Mouse (Mus musculus) stomach, postnatal 0 days (tissue): ENCODE measurements at regions not wholly inside any gene's neighbourhood (a gene's known extent, or its start where the extent isn't known, plus 50 kb on each side); places are given as distances from the start of the nearest gene placed in this dataset.

ENCODE experiments used
- ATAC-seq: fragments of 200-750 bp; cut with Nextera tagmentation; 2 replicates; pipeline ENCODE4 v1.8.0; 2017; ENCODE audit not compliant: low FRiP score, low TSS enrichment
- DNase-seq: peaks from one replicate; pipeline ENCODE4 v3.0.0-alpha.2; 2016; ENCODE audit warnings: low spot score
- H3K27ac ChIP-seq: fragments of 300-500 bp; sonication (generic); replicated peaks from 2 replicates; pipeline ENCODE4 v1.5.1; 2014; ENCODE audit warnings: mild to moderate bottlenecking, control low read depth
- H3K27me3 ChIP-seq: fragments of 300-500 bp; sonication (generic); 2 replicates; pipeline ENCODE4 v1.6.1; 2014; ENCODE audit warnings: low read length; ENCODE audit not compliant: control insufficient read depth, insufficient read depth
- H3K36me3 ChIP-seq: fragments of 300-500 bp; sonication (generic); 2 replicates; pipeline ENCODE4 v1.6.1; 2014; ENCODE audit warnings: low read length, mixed read lengths; ENCODE audit not compliant: control insufficient read depth, insufficient read depth
- H3K4me1 ChIP-seq: fragments of 300-500 bp; sonication (generic); replicated peaks from 2 replicates; pipeline ENCODE4 v1.6.1; 2014; ENCODE audit warnings: antibody characterized with exemption; ENCODE audit not compliant: control insufficient read depth, insufficient read depth
- H3K4me2 ChIP-seq: fragments of 300-500 bp; sonication (generic); replicated peaks from 2 replicates; pipeline ENCODE4 v1.6.1; 2014; ENCODE audit warnings: low read depth, mild to moderate bottlenecking, control low read depth, moderate library complexity
- H3K4me3 ChIP-seq: fragments of 300-500 bp; sonication (generic); 2 replicates; pipeline ENCODE4 v1.5.1; 2014; ENCODE audit warnings: low read depth, low read length, control low read depth
- H3K9ac ChIP-seq: fragments of 300-500 bp; sonication (generic); 2 replicates; pipeline ENCODE4 v1.6.1; 2014; ENCODE audit warnings: mild to moderate bottlenecking, low read length, control low read depth, mixed read lengths
- H3K9me3 ChIP-seq: fragments of 300-500 bp; sonication (generic); 2 replicates; pipeline ENCODE4 v1.6.1; 2016; ENCODE audit warnings: low read length; ENCODE audit not compliant: control insufficient read depth
- CTCF ChIP-seq: IDR thresholded peaks from 2 replicates; pipeline ENCODE4 v1.5.1; 2016; ENCODE audit warnings: antibody characterized with exemption, low read depth, mild to moderate bottlenecking, moderate library complexity
- EP300 ChIP-seq: optimal IDR thresholded peaks from 2 replicates; pipeline ENCODE3; 2016; ENCODE audit warnings: antibody characterized with exemption
- WGBS: fragments of 180-500 bp; shearing (Covaris S2); extraction: QIAGEN DNeasy Blood & Tissue Kit; methylation state at CpG from one replicate; pipeline ENCODE4 v1.1.7; 2014; 5-methylcytosine and 5-hydroxymethylcytosine counted together

DNA sequence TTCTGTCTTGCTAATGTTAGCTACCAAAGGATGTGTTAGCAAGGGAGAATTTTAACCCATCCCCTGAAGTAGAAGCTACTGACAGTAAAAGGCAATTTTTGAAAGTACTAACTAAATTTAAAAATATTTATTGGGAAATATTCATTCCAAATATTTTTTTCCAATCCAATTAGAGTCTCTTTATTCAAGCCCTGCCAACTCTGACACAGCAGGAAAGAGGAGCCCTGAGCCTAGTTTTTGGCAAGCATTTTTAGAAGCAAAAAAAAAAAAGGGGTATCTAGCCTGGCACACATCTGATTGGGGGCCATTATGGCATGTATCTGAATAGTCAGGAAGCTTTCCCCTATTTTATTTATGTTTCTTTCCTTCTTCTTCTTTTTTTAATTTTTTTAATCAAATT is 94.8 kb downstream of the Apip start:
- H3K4me2 ChIP-seq: no peak overlapping the region
- H3K9ac ChIP-seq: no peak overlapping the region
- H3K4me1 ChIP-seq: no peaks in the 10 kb centered on the region
- ATAC-seq (no peak), DNase-seq (no peak)
- no peak for TF ChIP-seq EP300
- no peak for TF ChIP-seq CTCF
- no peaks in the 10 kb centered on the region for H3K36me3 ChIP-seq
- H3K9me3 ChIP-seq: no peaks in the 10 kb centered on the region
- H3K27me3 ChIP-seq: no peaks in the 10 kb centered on the region
- H3K4me3 ChIP-seq: no peak overlapping the region
- no peak overlapping the region for H3K27ac ChIP-seq

DNA sequence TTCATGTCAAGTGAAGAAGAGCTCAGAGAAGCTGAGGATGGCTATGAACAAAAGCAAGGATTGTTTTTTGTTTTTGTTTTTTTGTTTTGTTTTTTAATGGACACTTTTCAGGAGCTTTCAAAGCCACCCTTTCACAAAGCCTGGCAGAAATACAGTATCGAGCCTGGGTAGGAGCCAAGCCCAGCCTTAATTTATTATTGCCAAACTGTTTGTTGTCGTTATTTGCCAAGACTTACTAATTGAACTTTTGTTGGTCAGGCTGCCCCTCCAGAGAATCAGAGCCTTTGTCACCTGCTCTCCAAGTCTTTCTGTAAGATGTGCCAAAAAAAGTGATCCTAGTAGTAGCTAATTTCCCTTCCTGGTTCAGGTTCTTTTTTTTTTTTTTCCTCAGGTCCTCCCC is 103.9 kb downstream of the Apip start:
- ATAC-seq: no peak
- no peak overlapping the region for H3K4me3 ChIP-seq
- H3K9ac ChIP-seq: no peak overlapping the region
- no peak overlapping the region for H3K27ac ChIP-seq
- H3K4me2 ChIP-seq: no peak overlapping the region
- TF ChIP-seq CTCF: no peak
- no peak for TF ChIP-seq EP300
- DNase-seq: no peak
- H3K27me3 ChIP-seq: no peaks in the 10 kb centered on the region
- H3K36me3 ChIP-seq: no peaks in the 10 kb centered on the region
- 72% methylated on average over 2 of the region's 2 CpGs for WGBS
- no peaks in the 10 kb centered on the region for H3K9me3 ChIP-seq
- no peaks in the 10 kb centered on the region for H3K4me1 ChIP-seq

DNA sequence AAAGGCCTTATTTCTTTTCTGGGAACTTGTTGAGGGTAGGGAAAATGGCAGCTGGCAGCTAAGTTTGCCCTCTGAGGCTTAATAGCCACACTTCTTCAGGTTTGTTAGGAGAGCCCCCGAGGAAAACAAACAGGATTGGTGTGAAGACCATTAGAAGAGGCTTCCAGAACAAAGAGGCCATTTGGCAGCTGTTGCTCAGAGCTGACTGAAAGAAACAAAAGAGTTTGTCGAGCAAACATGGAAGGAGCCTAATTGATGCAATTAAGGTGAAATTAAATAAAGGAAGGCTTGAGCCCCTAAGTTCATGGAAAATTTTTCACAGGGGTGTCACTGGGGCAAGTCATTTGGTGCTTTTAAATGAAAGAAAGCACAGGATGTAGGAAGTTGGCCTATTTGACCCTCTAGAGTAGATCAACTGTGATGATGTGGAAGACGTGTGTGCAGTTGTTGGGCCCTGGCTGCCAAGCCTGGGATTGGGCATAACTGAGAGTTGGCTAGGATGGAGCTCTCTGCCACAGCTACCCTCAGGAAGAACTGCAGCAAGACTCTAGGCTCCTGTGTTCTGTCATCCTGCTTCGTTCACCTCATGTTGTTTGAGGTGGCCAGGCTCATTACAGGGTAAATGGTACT is 106.9 kb downstream of the Apip start:
- Histone ChIP-seq H3K9ac (no peak overlapping the region), H3K4me2 (no peak overlapping the region), H3K36me3 (no peaks in the 10 kb centered on the region), H3K4me1 (no peaks in the 10 kb centered on the region), H3K27ac (no peak overlapping the region), H3K27me3 (no peaks in the 10 kb centered on the region), H3K4me3 (no peak overlapping the region), H3K9me3 (no peaks in the 10 kb centered on the region)
- WGBS: 39% methylated on average over 4 of the region's 4 CpGs
- no peak for DNase-seq
- no peak for ATAC-seq
- TF ChIP-seq EP300: no peak
- no peak for TF ChIP-seq CTCF

DNA sequence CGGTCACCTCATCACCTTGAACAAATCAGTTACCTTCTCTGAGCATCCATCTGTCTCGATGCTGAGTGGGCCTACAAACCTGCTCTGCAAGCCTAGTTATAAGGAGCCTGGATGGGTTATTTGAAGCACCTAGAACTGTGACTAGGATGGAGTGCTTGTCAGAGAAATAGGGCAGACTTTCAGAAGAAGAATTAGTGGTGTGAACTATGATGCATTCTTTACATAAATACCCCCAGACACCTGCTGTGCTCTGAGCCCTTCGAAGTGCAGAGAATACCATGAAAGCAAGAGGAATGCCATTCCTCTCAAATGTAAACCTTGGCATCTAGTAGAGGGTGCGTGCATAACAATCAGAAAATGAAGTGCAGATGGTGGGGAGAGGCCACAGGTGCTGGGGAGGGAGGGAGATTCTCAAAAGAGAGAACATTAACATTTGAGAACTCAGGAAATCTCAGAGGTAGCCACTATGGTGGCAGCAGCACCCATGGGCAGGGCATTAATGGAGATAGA is 113.3 kb downstream of the Apip start:
- no peak for ATAC-seq
- Histone ChIP-seq H3K27ac (no peak overlapping the region), H3K27me3 (no peaks in the 10 kb centered on the region), H3K4me3 (no peak overlapping the region), H3K9ac (no peak overlapping the region), H3K36me3 (no peaks in the 10 kb centered on the region), H3K9me3 (no peaks in the 10 kb centered on the region), H3K4me2 (no peak overlapping the region), H3K4me1 (no peaks in the 10 kb centered on the region)
- 64% methylated on average over 4 of the region's 4 CpGs for WGBS
- no peak for DNase-seq
- TF ChIP-seq EP300 (no peak), CTCF (no peak)

DNA sequence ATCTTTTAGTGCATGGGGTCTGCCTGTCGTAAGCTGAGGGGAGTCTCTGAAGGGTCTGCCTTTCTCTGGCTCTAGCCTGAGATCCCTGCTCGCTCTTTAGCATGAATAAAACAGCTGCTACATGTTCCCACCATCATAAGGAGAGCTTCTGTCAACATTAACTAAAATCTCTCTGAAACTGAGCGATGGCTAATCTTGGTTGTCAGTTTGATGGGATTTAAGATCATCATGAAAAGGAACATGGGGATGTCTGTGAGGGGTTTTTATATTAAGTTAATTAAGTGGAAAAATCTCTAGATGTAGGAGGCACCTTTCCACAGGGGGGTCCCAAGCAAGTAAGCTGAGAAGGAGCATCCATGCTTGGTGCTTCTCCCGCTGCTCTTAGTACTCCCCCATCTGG is 110.5 kb downstream of the Ehf start:
- TF ChIP-seq CTCF: no peak
- TF ChIP-seq EP300: no peak
- WGBS: 77% methylated on average over 4 of the region's 4 CpGs
- H3K27ac ChIP-seq: no peak overlapping the region
- ATAC-seq (no peak), DNase-seq (no peak)
- H3K27me3 ChIP-seq: no peaks in the 10 kb centered on the region
- no peaks in the 10 kb centered on the region for H3K9me3 ChIP-seq
- H3K36me3 ChIP-seq: no peaks in the 10 kb centered on the region
- no peak overlapping the region for H3K4me2 ChIP-seq
- H3K4me1 ChIP-seq: no peaks in the 10 kb centered on the region
- H3K9ac ChIP-seq: no peak overlapping the region
- no peak overlapping the region for H3K4me3 ChIP-seq

DNA sequence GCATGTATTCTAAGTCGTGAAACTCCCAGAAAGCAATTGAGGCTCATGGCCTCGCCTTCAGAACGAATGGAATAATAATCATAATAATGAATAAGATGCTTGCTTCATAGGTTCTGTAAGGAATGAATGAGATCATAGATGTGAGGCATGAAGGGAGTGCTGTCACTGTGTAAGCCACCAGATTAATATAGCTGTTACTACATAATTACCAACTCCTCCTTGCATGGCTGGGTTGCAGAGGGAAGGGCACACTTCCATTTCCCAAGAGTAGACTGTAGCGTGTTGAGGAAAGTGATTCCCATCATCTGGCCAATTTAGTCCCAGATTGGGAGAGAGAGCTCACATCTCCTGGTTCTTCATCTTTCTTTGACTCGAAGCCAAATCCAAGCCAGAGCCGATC is 102.8 kb downstream of the Ehf start:
- Histone ChIP-seq H3K9me3 (no peaks in the 10 kb centered on the region), H3K4me2 (no peak overlapping the region), H3K4me3 (no peak overlapping the region), H3K27ac (no peak overlapping the region), H3K9ac (no peak overlapping the region), H3K27me3 (no peaks in the 10 kb centered on the region), H3K36me3 (no peaks in the 10 kb centered on the region), H3K4me1 (no peaks in the 10 kb centered on the region)
- WGBS: 75% methylated on average over 6 of the region's 6 CpGs
- no peak for DNase-seq
- no peak for ATAC-seq
- TF ChIP-seq CTCF (no peak), EP300 (no peak)
